Mouse (Mus musculus): ENCODE results near the gene F11r. TPM values are rescaled to one million over a fixed set of nuclear protein-coding genes. Genes with fewer than 3 reads are reported as not detected.
"Not testable (repeated sequence)": the region's sequence is repeated elsewhere in the genome, so short reads cannot be mapped to it uniquely, and the experiment has no call there.

Gene F11r
- total and polyA plus RNA-seq, 2 experiments = 39.1 to 47.7 TPM

DNA sequence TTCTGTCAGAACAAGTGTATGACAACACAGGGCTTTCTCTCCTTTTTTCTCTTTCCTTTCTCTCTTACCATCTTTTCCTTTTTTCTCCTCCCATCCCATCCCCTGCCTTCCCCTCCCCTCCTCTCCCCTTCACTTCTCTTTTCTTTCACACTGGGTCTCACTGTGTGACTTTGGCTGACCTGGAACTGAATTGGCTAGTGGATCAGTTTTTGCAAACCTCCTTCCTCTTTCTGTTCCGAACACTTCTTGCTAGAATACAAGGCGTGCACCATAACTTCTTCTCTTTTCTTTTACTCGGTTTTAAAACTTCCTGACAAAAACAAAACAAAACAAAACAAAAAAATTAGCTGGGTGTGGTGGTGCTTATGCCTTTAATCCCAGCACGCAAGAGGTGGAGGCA is 29.2 kb downstream of the F11r start:
- no peak overlapping the region for H3K4me3 ChIP-seq (ENCODE audit: insufficient read depth, low read depth, low read length)
- no peak for TF ChIP-seq POLR2A (IDR thresholded peaks at IDR 0.05; ENCODE audit: extremely low read depth, insufficient read depth, low read length)
- no peak for TF ChIP-seq CTCF (IDR thresholded peaks at IDR 0.05; ENCODE audit: low read depth, low read length)
- H3K36me3 ChIP-seq (ENCODE audit: control insufficient read depth, insufficient read depth, low read length) = peaks cover 21% of the 10 kb centered on the region
- no peaks in the 10 kb centered on the region for H3K27me3 ChIP-seq (ENCODE audit: control insufficient read depth, insufficient read depth, low read length)
- 75% methylated on average over 4 of the region's 4 CpGs for WGBS
- H3K27ac ChIP-seq (replicated peaks; ENCODE audit: insufficient read depth, low read depth, low read length) = no peak overlapping the region
- DNase-seq (ENCODE audit: extremely low read depth, low read depth, low spot score) = peak; percentile 43
- no peak overlapping the region for H3K9ac ChIP-seq (ENCODE audit: low read depth, low read length)
- no peaks in the 10 kb centered on the region for H3K79me2 ChIP-seq (ENCODE audit: control insufficient read depth, insufficient read depth, low read length)
- no peaks in the 10 kb centered on the region for H3K4me1 ChIP-seq (ENCODE audit: control insufficient read depth, insufficient read depth, low read length)

DNA sequence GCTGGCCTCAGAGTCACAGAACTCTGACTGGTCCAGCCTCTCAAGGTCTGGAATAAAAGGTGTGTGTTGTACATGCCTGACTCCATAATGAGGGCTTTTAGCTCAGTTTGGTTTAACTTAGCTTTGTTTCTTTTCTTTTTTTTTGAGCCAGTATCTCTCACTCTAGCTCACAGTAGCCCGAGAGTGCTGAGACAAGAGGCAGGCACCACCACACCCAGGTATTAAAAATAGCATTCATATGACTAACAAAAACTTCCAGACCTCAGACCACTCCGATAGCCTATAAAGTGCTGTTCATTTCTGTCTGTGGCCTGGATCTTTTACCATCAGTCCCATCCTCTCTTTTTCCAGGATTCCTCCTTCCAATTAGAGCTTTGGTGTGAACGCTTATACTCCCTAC is 32.3 kb downstream of the F11r start:
- H3K27me3 ChIP-seq (ENCODE audit: control insufficient read depth, insufficient read depth, low read length) = no peaks in the 10 kb centered on the region
- no peak overlapping the region for H3K9ac ChIP-seq (ENCODE audit: low read depth, low read length)
- H3K79me2 ChIP-seq (ENCODE audit: control insufficient read depth, insufficient read depth, low read length) = no peaks in the 10 kb centered on the region
- no peak for TF ChIP-seq POLR2A (IDR thresholded peaks at IDR 0.05; ENCODE audit: extremely low read depth, insufficient read depth, low read length)
- no peak for TF ChIP-seq CTCF (IDR thresholded peaks at IDR 0.05; ENCODE audit: low read depth, low read length)
- DNase-seq (ENCODE audit: extremely low read depth, low read depth, low spot score) = no peak
- H3K4me1 ChIP-seq (ENCODE audit: control insufficient read depth, insufficient read depth, low read length) = no peaks in the 10 kb centered on the region
- WGBS = 86% methylated on average over 3 of the region's 3 CpGs
- no peak overlapping the region for H3K4me3 ChIP-seq (ENCODE audit: insufficient read depth, low read depth, low read length)
- no peak overlapping the region for H3K27ac ChIP-seq (replicated peaks; ENCODE audit: insufficient read depth, low read depth, low read length)
- no peaks in the 10 kb centered on the region for H3K36me3 ChIP-seq (ENCODE audit: control insufficient read depth, insufficient read depth, low read length)

DNA sequence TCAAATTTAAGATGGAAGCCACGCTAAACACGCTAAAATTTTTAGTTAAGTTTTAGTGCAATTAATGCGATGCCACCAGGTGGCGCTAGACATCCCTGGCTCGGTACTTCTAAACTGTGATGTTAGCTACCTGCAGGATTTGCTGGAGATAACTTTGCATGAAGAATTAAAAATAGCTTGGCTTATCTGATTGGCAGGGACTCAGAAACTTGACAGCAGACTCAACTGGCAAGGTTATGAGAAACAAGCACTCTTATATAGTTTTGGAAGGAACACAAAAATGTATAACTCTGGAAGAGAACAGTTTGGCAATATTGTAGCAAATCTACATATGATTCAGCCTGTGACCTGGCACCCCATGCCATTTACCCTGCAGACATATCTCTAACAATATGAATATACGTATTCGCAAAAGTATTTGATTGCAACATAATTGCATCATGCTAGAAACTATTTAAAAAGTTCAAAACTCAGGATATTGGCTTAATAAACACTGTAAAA is 33.1 kb downstream of the F11r start:
- TF ChIP-seq CTCF (IDR thresholded peaks at IDR 0.05; ENCODE audit: low read depth, low read length) (peak; percentile 72), POLR2A (IDR thresholded peaks at IDR 0.05; ENCODE audit: extremely low read depth, insufficient read depth, low read length) (no peak)
- WGBS = 11% methylated on average over 7 of the region's 7 CpGs
- H3K36me3 ChIP-seq (ENCODE audit: control insufficient read depth, insufficient read depth, low read length) = no peaks in the 10 kb centered on the region
- no peaks in the 10 kb centered on the region for H3K4me1 ChIP-seq (ENCODE audit: control insufficient read depth, insufficient read depth, low read length)
- peak; percentile 56 for DNase-seq (ENCODE audit: extremely low read depth, low read depth, low spot score)
- no peak overlapping the region for H3K4me3 ChIP-seq (ENCODE audit: insufficient read depth, low read depth, low read length)
- H3K79me2 ChIP-seq (ENCODE audit: control insufficient read depth, insufficient read depth, low read length) = no peaks in the 10 kb centered on the region
- no peaks in the 10 kb centered on the region for H3K27me3 ChIP-seq (ENCODE audit: control insufficient read depth, insufficient read depth, low read length)
- H3K9ac ChIP-seq (ENCODE audit: low read depth, low read length) = no peak overlapping the region
- no peak overlapping the region for H3K27ac ChIP-seq (replicated peaks; ENCODE audit: insufficient read depth, low read depth, low read length)

DNA sequence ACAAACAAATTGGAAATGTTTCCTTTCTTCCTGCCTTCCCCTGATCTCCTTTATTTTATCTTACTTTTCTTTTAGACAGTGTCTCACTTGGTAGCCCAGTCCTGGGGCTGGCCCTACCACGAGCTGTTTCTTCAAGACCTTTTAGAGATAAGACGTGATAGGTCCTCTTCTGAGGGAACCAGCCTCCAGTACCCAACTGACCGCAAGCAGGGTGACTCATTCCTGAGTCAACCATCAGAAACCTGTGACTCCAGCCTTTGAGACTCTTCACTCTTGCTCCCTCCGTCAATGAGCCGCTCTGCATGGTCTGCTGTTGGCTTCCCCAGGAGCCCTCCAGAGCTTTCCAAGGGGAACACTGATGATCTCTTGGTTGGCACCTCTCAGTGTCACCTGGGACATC is 33.6 kb downstream of the F11r start:
- 82% methylated on average over 5 of the region's 5 CpGs for WGBS
- Histone ChIP-seq H3K79me2 (ENCODE audit: control insufficient read depth, insufficient read depth, low read length) (no peaks in the 10 kb centered on the region), H3K27me3 (ENCODE audit: control insufficient read depth, insufficient read depth, low read length) (no peaks in the 10 kb centered on the region), H3K4me3 (ENCODE audit: insufficient read depth, low read depth, low read length) (no peak overlapping the region), H3K27ac (replicated peaks; ENCODE audit: insufficient read depth, low read depth, low read length) (no peak overlapping the region), H3K36me3 (ENCODE audit: control insufficient read depth, insufficient read depth, low read length) (no peaks in the 10 kb centered on the region), H3K4me1 (ENCODE audit: control insufficient read depth, insufficient read depth, low read length) (no peaks in the 10 kb centered on the region), H3K9ac (ENCODE audit: low read depth, low read length) (no peak overlapping the region)
- TF ChIP-seq POLR2A (IDR thresholded peaks at IDR 0.05; ENCODE audit: extremely low read depth, insufficient read depth, low read length) = no peak
- no peak for TF ChIP-seq CTCF (IDR thresholded peaks at IDR 0.05; ENCODE audit: low read depth, low read length)
- no peak for DNase-seq (ENCODE audit: extremely low read depth, low read depth, low spot score)

DNA sequence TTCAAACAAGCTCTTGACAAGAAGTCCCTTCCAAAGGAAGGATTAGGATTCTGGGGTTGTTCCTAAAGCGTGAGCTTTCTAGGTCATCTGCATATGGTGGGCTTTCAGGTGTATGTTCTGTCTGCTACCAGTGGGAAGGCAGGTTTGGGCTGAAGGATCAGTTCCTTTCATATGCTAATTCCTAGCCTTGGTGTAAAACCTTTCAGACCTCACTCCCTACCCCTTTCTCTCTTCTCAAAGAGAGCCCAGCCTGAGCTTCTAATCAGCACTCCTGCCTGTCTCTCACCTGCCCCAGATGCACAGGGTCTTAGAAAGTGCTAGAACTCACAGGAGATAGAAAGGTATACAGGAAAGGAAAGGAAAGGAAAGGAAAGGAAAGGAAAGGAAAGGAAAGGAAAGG is 34.1 kb downstream of the F11r start:
- Histone ChIP-seq H3K27ac (replicated peaks; ENCODE audit: insufficient read depth, low read depth, low read length) (no peak overlapping the region), H3K36me3 (ENCODE audit: control insufficient read depth, insufficient read depth, low read length) (no peaks in the 10 kb centered on the region), H3K79me2 (ENCODE audit: control insufficient read depth, insufficient read depth, low read length) (no peaks in the 10 kb centered on the region), H3K4me3 (ENCODE audit: insufficient read depth, low read depth, low read length) (no peak overlapping the region), H3K9ac (ENCODE audit: low read depth, low read length) (no peak overlapping the region), H3K27me3 (ENCODE audit: control insufficient read depth, insufficient read depth, low read length) (no peaks in the 10 kb centered on the region), H3K4me1 (ENCODE audit: control insufficient read depth, insufficient read depth, low read length) (no peaks in the 10 kb centered on the region)
- 83% methylated on average over 1 of the region's 1 CpGs for WGBS
- TF ChIP-seq CTCF (IDR thresholded peaks at IDR 0.05; ENCODE audit: low read depth, low read length) (no peak), POLR2A (IDR thresholded peaks at IDR 0.05; ENCODE audit: extremely low read depth, insufficient read depth, low read length) (no peak)
- DNase-seq (ENCODE audit: extremely low read depth, low read depth, low spot score) = no peak

DNA sequence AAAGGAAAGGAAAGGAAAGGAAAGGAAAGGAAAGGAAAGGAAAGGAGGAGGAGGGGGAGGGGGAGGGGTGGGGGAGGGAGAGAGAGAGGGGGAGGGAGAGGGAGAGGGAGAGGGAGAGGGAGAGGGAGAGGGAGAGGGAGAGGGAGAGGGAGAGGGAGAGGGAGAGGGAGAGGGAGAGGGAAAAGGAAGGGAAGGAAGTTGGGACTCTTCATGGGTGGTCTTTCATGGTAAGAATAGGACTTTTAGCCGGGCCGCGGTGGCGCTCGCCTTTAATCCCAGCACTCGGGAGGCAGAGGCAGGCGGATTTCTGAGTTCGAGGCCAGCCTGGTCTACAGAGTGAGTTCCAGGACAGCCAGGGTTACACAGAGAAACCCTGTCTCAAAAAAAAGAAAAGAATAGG is 34.6 kb downstream of the F11r start:
- H3K4me3 ChIP-seq (ENCODE audit: insufficient read depth, low read depth, low read length); H3K79me2 ChIP-seq (ENCODE audit: control insufficient read depth, insufficient read depth, low read length); DNase-seq (ENCODE audit: extremely low read depth, low read depth, low spot score); H3K36me3 ChIP-seq (ENCODE audit: control insufficient read depth, insufficient read depth, low read length); H3K9ac ChIP-seq (ENCODE audit: low read depth, low read length); H3K4me1 ChIP-seq (ENCODE audit: control insufficient read depth, insufficient read depth, low read length); H3K27ac ChIP-seq (replicated peaks; ENCODE audit: insufficient read depth, low read depth, low read length); H3K27me3 ChIP-seq (ENCODE audit: control insufficient read depth, insufficient read depth, low read length): not testable (repeated sequence)
- WGBS = 91% methylated on average over 8 of the region's 8 CpGs

All from liver, adult 2 months (tissue).